Mouse (Mus musculus): ENCODE measurements around the gene Nde1. TPM values are rescaled to one million over a fixed set of nuclear protein-coding genes. Genes with fewer than 3 reads are reported as not detected.
"Not testable (repeated sequence)": the region's sequence is repeated elsewhere in the genome, so short reads cannot be mapped to it uniquely, and the experiment has no call there.

Gene Nde1
- 258 and 271 TPM in 2 replicates for total RNA-seq (2015; ENCODE audit: low replicate concordance)
- total RNA-seq (2017; ENCODE audit: low replicate concordance), result 377 and 447 TPM in 2 replicates

- ATAC-seq (replicated peaks; ENCODE audit: low FRiP score, poor library complexity, severe bottlenecking), result peak; percentile 80
Measured at GRCm38 (mm10) chr16:14162988-14163416, at the start of gene Nde1, which contains the start of gene Marf1. Gene Nde1, plus strand, starts transcription at chr16:14163275. Gene Marf1, minus strand, starts transcription at chr16:14163351.

- no peak for ATAC-seq (replicated peaks; ENCODE audit: low FRiP score, poor library complexity, severe bottlenecking)
Measured at GRCm38 (mm10) chr16:14117299-14117698, 45.8 kb upstream of the Nde1 start.

- no peak for ATAC-seq (replicated peaks; ENCODE audit: low FRiP score, poor library complexity, severe bottlenecking)
Measured at GRCm38 (mm10) chr16:14120941-14121340, 42.1 kb upstream of the Nde1 start.

GRCm38 (mm10) chr16:14121563-14121962 lies 41.5 kb upstream of the Nde1 start:
- ATAC-seq (replicated peaks; ENCODE audit: low FRiP score, poor library complexity, severe bottlenecking), result no peak

- no peak for ATAC-seq (replicated peaks; ENCODE audit: low FRiP score, poor library complexity, severe bottlenecking)
Measured at GRCm38 (mm10) chr16:14122586-14122985, 40.5 kb upstream of the Nde1 start.

- no peak for ATAC-seq (replicated peaks; ENCODE audit: low FRiP score, poor library complexity, severe bottlenecking)
Measured at GRCm38 (mm10) chr16:14123901-14124300, 39.2 kb upstream of the Nde1 start.

- ATAC-seq (replicated peaks; ENCODE audit: low FRiP score, poor library complexity, severe bottlenecking), result no peak
Measured at GRCm38 (mm10) chr16:14124709-14125108, 38.4 kb upstream of the Nde1 start.

GRCm38 (mm10) chr16:14125253-14125652 lies 37.8 kb upstream of the Nde1 start:
- ATAC-seq (replicated peaks; ENCODE audit: low FRiP score, poor library complexity, severe bottlenecking), result no peak

- ATAC-seq (replicated peaks; ENCODE audit: low FRiP score, poor library complexity, severe bottlenecking), result no peak
Measured at GRCm38 (mm10) chr16:14128977-14129376, 34.1 kb upstream of the Nde1 start.

GRCm38 (mm10) chr16:14130796-14131195 lies 32.3 kb upstream of the Nde1 start:
- no peak for ATAC-seq (replicated peaks; ENCODE audit: low FRiP score, poor library complexity, severe bottlenecking)

- ATAC-seq (replicated peaks; ENCODE audit: low FRiP score, poor library complexity, severe bottlenecking), result no peak
Measured at GRCm38 (mm10) chr16:14131376-14131775, 31.7 kb upstream of the Nde1 start.

GRCm38 (mm10) chr16:14131838-14132237 lies 31.2 kb upstream of the Nde1 start:
- no peak for ATAC-seq (replicated peaks; ENCODE audit: low FRiP score, poor library complexity, severe bottlenecking)

- no peak for ATAC-seq (replicated peaks; ENCODE audit: low FRiP score, poor library complexity, severe bottlenecking)
Measured at GRCm38 (mm10) chr16:14135014-14135413, 28.1 kb upstream of the Nde1 start.

GRCm38 (mm10) chr16:14137976-14138561 lies 25.0 kb upstream of the Nde1 start:
- no peak for ATAC-seq (replicated peaks; ENCODE audit: low FRiP score, poor library complexity, severe bottlenecking)

- no peak for ATAC-seq (replicated peaks; ENCODE audit: low FRiP score, poor library complexity, severe bottlenecking)
Measured at GRCm38 (mm10) chr16:14139106-14139505, 24.0 kb upstream of the Nde1 start.

- no peak for ATAC-seq (replicated peaks; ENCODE audit: low FRiP score, poor library complexity, severe bottlenecking)
Measured at GRCm38 (mm10) chr16:14143298-14143697, 19.8 kb upstream of the Nde1 start.

GRCm38 (mm10) chr16:14147712-14148111 lies 15.4 kb upstream of the Nde1 start:
- no peak for ATAC-seq (replicated peaks; ENCODE audit: low FRiP score, poor library complexity, severe bottlenecking)

- ATAC-seq (replicated peaks; ENCODE audit: low FRiP score, poor library complexity, severe bottlenecking), result no peak
Measured at GRCm38 (mm10) chr16:14151718-14152117, 11.4 kb upstream of the Nde1 start.

GRCm38 (mm10) chr16:14155638-14156037 lies 7.4 kb upstream of the Nde1 start:
- not testable (repeated sequence) for ATAC-seq (replicated peaks; ENCODE audit: low FRiP score, poor library complexity, severe bottlenecking)

GRCm38 (mm10) chr16:14156312-14156711 lies 6.8 kb upstream of the Nde1 start:
- no peak for ATAC-seq (replicated peaks; ENCODE audit: low FRiP score, poor library complexity, severe bottlenecking)

GRCm38 (mm10) chr16:14158536-14158935 lies 4.5 kb upstream of the Nde1 start:
- no peak for ATAC-seq (replicated peaks; ENCODE audit: low FRiP score, poor library complexity, severe bottlenecking)
